Mouse (Mus musculus) thymus, postnatal 4 days (tissue): Measurements from ENCODE around the gene Cdkn2aip.

Source experiments
- DNase-seq: peaks from one replicate; pipeline ENCODE4 v3.0.0; 2021

Gene Cdkn2aip

GRCm38 (mm10) chr8:47693119-47693518 is 20.6 kb downstream of the Cdkn2aip start:
- peak; percentile 91 for DNase-seq

- DNase-seq, result no peak
These were observed 21.9 kb downstream of the Cdkn2aip start for GRCm38 (mm10) chr8:47691831-47692230.

- no peak for DNase-seq
These were observed 22.4 kb downstream of the Cdkn2aip start for GRCm38 (mm10) chr8:47691303-47691702.

GRCm38 (mm10) chr8:47690674-47691078 is 23.1 kb downstream of the Cdkn2aip start:
- DNase-seq, result no peak

GRCm38 (mm10) chr8:47689704-47690326 is 23.9 kb downstream of the Cdkn2aip start:
- peak; percentile 83 for DNase-seq

GRCm38 (mm10) chr8:47684441-47684840 is 29.3 kb downstream of the Cdkn2aip start:
- no peak for DNase-seq

- no peak for DNase-seq
These were observed 29.7 kb downstream of the Cdkn2aip start for GRCm38 (mm10) chr8:47683994-47684393.

GRCm38 (mm10) chr8:47680306-47680705 is 33.4 kb downstream of the Cdkn2aip start:
- DNase-seq, result no peak

- no peak for DNase-seq
These were observed 34.1 kb downstream of the Cdkn2aip start for GRCm38 (mm10) chr8:47679603-47680002.

GRCm38 (mm10) chr8:47676631-47677030 is 37.1 kb downstream of the Cdkn2aip start:
- no peak for DNase-seq

- DNase-seq, result no peak
These were observed 37.5 kb downstream of the Cdkn2aip start for GRCm38 (mm10) chr8:47676224-47676623.

GRCm38 (mm10) chr8:47675786-47676185 is 37.9 kb downstream of the Cdkn2aip start:
- DNase-seq, result no peak

- peak; percentile 100 for DNase-seq
These were observed 38.7 kb downstream of the Cdkn2aip start, which contains the start of gene Ing2 for GRCm38 (mm10) chr8:47674777-47675710. Ing2 (minus strand) TSS chr8:47675556.

- no peak for DNase-seq
These were observed 39.5 kb downstream of the Cdkn2aip start for GRCm38 (mm10) chr8:47674140-47674776.

GRCm38 (mm10) chr8:47673317-47674139 is 40.2 kb downstream of the Cdkn2aip start:
- peak; percentile 97 for DNase-seq

GRCm38 (mm10) chr8:47664231-47664785 is 49.4 kb downstream of the Cdkn2aip start:
- DNase-seq, result no peak

- no peak for DNase-seq
These were observed 50.5 kb downstream of the Cdkn2aip start for GRCm38 (mm10) chr8:47663201-47663600.

- no peak for DNase-seq
These were observed 51.0 kb downstream of the Cdkn2aip start for GRCm38 (mm10) chr8:47662716-47663115.

GRCm38 (mm10) chr8:47660394-47660793 is 53.3 kb downstream of the Cdkn2aip start:
- no peak for DNase-seq

GRCm38 (mm10) chr8:47659463-47659862 is 54.3 kb downstream of the Cdkn2aip start:
- no peak for DNase-seq
